Mouse (Mus musculus): ENCODE measurements around the gene Bpifb2.

- TF ChIP-seq CTCF (IDR thresholded peaks at IDR 0.05; ENCODE audit: borderline replicate concordance, insufficient read depth, low read depth, low read length) (no peak), POLR2A (IDR thresholded peaks at IDR 0.05; ENCODE audit: borderline replicate concordance, insufficient read depth, low read length) (no peak)
These were observed 12.9 kb upstream of the Bpifb2 start for GRCm38 (mm10) chr2:153861960-153862359.

Measured in cerebellum, adult 2 months (tissue).